Mouse (Mus musculus) retina, postnatal 1 day (tissue): ENCODE measurements around the gene Gm3336.
A peak's percentile ranks its signal among the peaks of the same experiment; 100 is the strongest.

ENCODE experiments used
- DNase-seq: peaks from one replicate; pipeline ENCODE4 v3.0.0-alpha.2; 2012

Gene Gm3336

DNA sequence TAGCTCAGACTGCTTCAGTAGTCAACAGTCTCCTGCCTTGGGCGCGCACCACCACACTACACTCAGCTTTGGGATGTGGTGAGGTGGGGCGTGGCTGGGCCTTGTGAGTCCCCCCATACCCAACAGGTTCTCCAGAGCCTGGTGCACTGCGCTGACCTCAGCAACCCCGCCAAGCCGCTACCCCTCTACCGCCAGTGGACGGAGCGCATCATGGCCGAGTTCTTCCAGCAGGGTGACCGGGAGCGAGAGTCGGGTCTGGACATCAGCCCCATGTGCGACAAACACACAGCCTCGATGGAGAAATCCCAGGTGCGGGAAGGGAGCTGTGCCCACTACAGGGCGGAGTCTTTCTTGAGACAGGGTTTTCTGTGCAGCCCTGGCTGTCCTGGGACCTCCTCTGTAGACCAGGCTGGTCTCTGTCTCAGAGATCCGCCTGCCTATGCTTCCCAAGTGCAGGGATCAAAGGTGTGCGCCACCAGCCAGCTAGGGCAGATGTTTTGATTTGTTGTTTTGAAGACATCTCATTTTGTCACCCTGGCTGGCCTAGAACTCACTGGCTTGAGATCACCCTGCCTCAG is 30.8 kb downstream of the Gm3336 start:
- DNase-seq = no peak

GRCm38 (mm10) chr8:70750128-70750680 is 31.9 kb downstream of the Gm3336 start:
- DNase-seq = no peak

DNA sequence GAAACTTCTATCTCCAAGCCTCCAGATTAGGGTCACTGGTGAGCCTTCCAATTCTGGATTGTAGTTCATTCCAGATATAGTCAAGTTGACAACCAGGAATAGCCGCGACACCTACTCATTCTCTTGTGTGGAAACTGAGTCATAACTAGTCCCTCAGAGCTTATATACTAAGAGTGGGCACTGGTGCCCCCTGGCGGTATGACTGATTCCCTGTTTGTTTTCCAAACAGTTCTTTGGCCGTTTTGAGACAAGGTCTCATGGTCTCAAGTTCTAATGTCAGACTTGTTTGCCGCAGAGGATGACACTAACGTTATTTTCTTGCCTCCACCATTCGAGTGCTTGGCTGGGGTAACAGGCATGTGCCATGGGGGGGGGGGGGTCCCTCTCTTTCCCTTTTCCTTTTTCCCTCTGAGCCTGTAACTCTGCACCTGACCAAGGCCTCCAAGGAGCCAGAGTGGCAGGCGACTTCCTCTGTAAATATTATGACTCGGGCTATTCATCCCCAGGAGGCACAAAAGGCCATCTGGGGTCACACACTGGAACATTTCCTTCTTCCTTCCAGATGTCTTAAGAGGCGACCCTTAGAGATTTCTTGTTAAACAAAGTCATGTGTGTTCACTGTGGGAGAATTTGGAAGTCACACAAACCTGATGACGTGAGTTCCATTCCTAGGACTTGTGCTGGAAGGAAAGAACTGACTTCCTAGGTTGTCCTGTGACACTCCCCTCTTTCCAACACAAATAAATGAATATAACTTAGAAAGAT is 33.8 kb downstream of the Gm3336 start:
- peak; percentile 72 for DNase-seq

- DNase-seq = no peak
Observed at GRCm38 (mm10) chr8:70753151-70753550, 34.8 kb downstream of the Gm3336 start.

- peak; percentile 99 for DNase-seq
Observed at GRCm38 (mm10) chr8:70754043-70754870, 35.9 kb downstream of the Gm3336 start, which contains the start of gene Rab3a. Gene Rab3a, plus strand, starts transcription at chr8:70754679.

DNA sequence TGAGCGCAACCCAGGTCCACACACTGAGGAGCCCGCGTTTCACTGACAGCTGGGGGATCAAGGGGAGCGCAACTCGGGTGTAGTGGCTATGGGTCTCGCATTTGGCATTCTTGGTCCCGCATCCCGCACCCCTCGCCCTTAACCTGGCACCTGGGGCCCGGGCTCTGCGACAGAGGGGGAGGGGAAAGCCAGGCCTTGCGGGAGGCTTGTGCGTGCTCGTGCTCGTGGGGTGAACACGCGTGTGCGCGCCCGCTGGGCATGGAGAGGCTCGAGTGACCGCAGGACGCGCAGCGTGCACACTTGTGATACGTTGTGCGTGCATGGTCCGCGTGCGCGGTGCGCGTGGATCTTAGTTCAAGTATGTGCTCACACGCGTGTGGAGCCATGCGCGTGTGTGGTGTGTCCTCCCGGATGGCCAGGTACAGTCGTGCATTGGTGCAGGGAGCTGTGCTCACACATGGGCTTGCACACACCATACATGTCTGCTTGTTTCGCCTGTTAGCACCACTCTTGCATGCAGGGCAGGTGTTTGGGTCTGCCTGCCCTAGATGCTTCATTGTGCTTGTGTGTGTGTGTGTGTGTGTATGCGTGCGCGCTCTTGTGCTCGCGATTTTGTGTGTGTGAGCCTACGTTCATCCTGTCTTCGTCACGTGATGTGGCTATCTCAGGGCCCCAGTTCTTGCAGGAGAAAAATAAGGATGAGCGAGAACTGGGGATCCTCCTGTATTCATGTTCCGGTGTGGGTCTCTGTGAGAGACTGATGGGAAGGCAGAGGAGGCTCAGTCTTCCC is 36.7 kb downstream of the Gm3336 start:
- DNase-seq = peak; percentile 86

DNA sequence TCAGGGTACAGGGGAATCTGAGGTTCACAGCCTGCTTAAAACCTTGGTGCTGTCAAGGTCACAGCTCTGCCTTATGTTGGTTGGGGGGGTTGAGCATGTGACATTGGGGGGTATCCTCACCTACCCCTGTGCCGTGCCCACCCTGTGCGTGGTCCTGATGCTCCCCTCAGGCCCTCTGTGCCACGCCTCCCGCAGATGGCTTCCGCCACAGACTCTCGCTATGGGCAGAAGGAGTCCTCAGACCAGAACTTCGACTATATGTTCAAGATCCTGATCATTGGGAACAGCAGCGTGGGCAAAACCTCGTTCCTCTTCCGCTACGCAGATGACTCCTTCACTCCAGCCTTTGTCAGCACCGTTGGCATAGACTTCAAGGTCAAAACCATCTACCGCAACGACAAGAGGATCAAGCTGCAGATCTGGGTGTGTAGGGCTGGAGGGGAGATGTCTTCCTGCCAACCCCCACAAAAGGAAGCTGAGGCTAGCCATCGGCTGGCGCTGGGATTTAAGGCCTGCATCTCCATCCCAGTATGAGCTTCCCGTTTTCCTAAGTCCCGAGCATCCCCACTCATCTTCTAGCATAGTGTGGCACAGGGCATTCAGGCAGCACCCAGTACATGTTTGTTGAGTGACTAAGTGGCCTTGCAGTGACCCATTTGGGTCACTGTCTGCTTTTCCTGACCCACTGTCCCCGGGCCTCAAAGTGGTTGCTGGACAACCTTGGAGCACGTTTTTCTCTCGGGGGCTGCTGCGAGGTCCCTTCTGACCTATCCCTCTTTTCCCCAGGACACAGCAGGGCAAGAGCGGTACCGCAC is 37.5 kb downstream of the Gm3336 start:
- no peak for DNase-seq

DNA sequence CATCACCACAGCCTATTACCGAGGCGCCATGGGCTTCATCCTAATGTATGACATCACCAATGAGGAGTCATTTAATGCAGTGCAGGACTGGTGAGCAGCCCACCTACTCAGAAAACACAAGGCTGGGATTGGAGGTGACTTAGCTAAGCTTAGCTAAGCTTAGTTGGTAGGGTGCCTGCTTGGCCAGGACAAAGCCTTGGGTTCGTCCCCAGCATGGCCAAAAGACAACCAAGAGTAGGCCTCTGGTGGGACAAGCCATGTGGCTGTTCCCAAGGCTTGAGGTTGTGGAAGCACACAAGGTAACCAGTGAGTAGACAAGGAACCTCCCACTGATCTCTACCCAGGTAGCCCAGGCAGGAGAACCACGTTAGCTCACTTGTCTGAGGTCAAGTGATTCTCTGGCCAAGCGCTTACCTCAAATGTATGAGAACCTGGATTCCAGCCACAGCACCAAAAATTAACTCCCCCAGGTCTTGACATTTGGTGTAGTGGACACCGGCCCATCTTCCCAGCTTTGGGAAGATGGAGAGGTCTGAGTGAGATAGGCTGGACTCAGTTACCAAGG is 38.2 kb downstream of the Gm3336 start:
- DNase-seq = no peak

DNA sequence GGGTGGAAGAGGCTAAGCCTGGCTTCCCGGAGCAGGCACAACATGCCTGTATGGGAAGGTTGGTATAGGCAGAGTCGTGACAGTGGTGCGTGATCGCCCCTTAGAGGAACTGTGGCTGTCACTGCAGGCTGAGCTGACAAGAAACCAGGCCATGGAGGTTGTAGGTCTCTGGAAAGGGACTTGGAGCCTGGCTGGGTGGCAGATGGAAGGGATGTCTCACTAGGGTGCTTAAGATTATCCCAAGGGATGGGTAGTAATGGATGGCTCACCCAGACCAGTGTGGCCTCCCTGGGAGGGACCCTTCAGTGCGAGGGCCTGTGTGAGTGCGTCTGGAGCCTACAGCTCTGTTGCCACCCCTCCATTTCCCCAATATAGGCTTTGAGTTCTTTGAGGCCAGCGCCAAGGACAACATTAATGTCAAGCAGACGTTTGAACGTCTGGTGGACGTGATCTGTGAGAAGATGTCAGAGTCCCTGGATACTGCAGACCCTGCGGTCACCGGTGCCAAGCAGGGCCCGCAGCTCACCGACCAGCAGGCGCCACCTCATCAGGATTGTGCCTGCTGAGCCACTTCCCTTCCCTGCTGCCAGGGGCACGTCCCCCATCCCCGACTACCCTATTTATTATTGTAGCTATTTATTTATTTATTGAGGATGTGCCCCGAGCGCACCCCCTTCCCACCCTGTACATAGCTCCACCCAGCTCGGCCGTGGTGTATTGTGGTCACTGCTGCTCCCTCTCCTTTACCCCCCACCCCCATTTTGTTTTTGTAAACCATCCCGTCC is 39.4 kb downstream of the Gm3336 start:
- DNase-seq = peak; percentile 57

DNA sequence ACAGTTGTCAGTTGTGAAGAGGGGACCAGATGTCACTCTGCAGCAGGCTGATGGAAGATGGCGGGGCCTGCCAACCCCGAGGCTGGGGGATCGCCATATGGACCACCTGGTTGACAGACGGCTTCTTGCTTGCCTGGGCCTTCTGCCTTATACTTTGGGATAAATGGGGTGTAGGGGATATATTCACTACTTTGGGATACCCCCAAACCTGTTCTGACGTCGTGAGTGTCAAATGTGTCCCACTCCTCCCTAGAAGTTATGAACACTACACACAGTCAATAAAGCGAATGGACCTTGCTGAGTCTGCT is 39.9 kb downstream of the Gm3336 start:
- no peak for DNase-seq

DNA sequence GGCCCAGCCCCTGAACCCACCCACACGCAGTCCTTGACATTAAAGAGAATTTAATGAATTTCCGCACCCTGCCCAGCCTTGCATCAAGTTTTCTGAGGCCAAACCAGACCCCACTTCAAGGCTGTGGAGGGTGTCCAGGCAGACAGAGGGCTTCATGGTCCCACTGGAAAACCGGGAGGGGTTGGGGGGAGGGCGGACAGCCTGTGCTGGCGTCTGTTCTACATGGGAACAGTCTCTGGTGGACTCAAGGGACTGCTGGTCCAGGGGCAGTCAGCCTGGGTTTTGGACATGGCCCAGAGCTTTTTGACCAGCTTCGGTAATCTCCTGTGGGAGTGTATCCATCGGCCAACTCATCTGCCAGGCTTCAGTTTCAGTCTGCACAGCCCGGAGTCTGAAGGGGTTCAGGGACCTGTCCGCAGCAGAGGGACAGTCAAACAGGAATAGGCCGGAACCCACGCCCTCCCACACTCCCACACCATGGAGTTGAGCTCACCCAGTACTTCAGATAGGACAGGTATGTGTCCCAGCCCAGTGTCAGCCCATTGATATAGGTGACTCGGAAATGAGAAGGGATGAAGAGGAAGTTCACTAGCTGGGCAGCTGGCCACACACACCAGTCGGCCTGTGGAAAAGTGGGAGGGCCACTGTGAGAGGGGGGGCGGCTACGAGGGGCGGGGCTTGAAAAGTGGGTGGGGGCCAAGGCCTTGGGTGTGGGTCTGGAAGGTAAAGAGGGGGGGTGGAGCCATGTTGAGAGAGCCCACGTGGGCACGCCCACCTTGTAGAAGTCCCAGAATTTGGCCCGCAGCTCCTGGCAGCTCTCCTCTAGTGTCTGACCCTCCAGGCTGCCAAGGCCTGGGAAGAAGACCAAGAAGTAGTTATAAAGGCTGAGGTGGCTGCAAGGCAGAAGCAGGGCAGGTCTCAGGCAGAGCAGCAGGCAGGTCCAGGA is 40.5 kb downstream of the Gm3336 start:
- DNase-seq = no peak

DNA sequence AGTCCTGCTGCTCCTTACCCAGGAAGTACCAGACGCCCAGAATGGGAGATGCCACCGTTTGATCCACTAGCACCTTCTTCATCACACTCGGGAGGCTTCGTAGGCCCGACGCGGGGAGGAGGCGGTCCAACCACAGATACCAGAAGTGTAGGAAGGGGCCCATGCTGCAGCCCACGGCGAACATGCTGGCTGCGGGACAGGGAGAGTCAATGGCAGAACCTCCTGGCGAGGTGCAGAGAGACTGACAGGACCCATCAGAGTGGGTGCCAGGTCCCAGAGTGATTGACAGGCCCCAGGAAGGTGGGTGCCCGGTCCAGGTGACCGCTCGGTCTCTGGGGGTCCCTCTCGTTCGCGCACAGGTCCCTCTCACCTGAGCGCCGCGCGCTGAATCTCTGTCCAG is 42.0 kb downstream of the Gm3336 start:
- no peak for DNase-seq

- peak; percentile 100 for DNase-seq
Observed at GRCm38 (mm10) chr8:70760775-70761406, 42.5 kb downstream of the Gm3336 start, which contains the start of gene Mpv17l2. Gene Mpv17l2, minus strand, starts transcription at chr8:70760946.

DNA sequence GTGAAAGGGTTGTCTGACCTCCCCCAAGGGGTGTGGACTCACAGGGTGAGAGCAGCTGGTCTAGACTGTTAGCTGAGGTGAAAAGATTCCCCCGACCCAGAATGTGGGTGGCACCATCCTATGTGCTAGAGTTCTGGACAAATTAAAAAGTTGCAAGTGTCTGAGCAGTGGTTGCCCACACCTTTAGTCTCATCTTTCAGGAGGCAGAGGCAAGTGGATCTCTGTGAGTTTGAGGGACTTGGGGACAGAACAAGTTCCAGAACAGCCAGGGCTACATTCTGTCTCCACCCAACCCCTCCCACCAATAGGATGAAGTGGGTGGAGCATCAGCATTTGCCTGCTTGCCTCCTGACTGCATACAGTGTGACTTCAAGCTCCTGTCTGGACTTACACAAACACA is 43.8 kb downstream of the Gm3336 start:
- DNase-seq = no peak

DNA sequence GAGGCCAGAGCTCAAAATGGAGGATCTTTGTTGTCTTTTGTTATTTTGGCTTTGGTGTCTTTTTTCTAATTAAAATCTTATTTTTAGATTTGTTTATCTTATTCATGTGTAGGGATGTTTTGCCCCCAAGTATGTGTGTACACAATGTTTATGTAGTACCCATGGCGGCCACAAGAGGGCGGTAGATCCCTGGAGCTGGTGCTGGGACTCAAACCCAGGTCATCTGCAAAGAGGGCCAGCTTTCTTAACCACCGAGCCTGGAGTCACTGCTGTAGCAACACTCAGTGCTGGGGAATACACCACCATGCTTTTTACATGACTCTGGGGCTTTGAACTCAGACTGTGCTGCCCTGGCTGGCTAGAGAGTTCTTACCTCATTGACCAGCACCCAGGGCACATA is 45.0 kb downstream of the Gm3336 start:
- DNase-seq = peak; percentile 58

DNA sequence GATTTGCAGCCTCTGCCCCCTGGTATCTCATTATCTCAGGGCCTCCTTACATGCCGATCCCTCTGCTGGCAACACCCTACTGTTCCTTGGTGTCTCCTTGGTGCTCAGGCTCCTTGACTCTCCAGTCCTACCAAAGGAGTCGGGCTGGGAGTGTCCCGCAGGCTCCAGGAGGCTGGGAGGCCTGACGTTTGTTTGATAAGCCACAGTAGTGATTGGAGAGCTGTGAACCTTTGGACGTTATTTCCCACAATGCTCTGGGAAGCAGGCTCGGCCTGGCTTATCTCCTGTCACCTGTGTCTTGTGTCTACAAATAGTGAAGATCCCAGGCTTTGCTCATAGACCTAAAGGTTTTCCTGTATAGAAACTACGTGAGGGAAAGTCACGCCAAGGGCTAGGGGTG is 45.7 kb downstream of the Gm3336 start:
- no peak for DNase-seq

GRCm38 (mm10) chr8:70764676-70765075 is 46.3 kb downstream of the Gm3336 start:
- no peak for DNase-seq

DNA sequence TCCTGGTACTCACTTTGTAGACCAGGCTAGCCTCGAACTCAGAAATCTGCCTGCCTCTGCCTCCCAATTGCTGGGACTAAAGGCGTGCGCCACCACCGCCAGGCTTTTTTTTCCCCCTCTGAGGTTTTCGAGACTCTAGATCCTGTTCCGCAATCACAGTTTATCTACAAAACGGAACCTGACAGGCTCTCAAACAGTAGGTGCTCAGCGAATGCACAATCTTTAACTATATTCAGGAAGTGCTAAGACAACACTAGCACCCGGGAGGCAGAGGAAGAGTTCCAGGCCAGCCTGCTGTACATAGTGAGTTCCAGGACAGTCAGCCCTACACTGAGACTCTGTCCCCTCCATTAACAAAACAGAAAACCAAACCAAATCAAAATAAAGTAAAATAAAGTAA is 47.0 kb downstream of the Gm3336 start:
- no peak for DNase-seq
